Mouse (Mus musculus) CH12.LX (cell line): ENCODE results near the gene Lpar1. TPM values are rescaled to one million over a fixed set of nuclear protein-coding genes. Genes with fewer than 3 reads are reported as not detected.
A peak's percentile ranks its signal among the peaks of the same experiment; 100 is the strongest.

Source experiments
- DNase-seq: peaks from one replicate; pipeline ENCODE4 v3.0.0-alpha.2; 2013; ENCODE audit errors: extremely low read depth
- H3K27ac ChIP-seq: 2 replicates; pipeline ENCODE4 v1.5.1; 2012; ENCODE audit warnings: low read depth, mild to moderate bottlenecking, control low read depth, moderate library complexity; ENCODE audit not compliant: insufficient read depth
- H3K27me3 ChIP-seq: replicated peaks from 2 replicates; pipeline ENCODE3; 2012; ENCODE audit warnings: inconsistent platforms
- H3K36me3 ChIP-seq, 2 experiments: replicated peaks in 1 of 2; 2 replicates each; pipeline versions ENCODE3 to v1.6.1; 2012; ENCODE audit warnings: inconsistent platforms in 1 of 2, low read length in 1 of 2, mild to moderate bottlenecking in 1 of 2, mixed read lengths in 1 of 2, moderate library complexity in 1 of 2; ENCODE audit not compliant: control insufficient read depth in 1 of 2, insufficient read depth in 1 of 2
- H3K4me1 ChIP-seq, 2 experiments: 2 replicates each; pipeline ENCODE4 v1.6.1; 2012; ENCODE audit warnings: inconsistent platforms in 1 of 2, moderate library complexity in 1 of 2; ENCODE audit not compliant: insufficient read depth in 2 of 2, control insufficient read depth in 1 of 2
- H3K4me2 ChIP-seq: 2 replicates; pipeline ENCODE4 v1.6.1; 2012; ENCODE audit warnings: low read depth, mild to moderate bottlenecking, control low read depth; ENCODE audit not compliant: poor library complexity, insufficient read depth, severe bottlenecking
- H3K4me3 ChIP-seq, 3 experiments: fragments of 150-350 bp in 1 of 3; sonication (generic) in 1 of 3; replicated peaks in 1 of 3; 2 replicates each; pipeline versions ENCODE3 to v1.5.1; 2011 to 2012; ENCODE audit warnings: low read depth in 2 of 3, low read length in 2 of 3, mild to moderate bottlenecking in 2 of 3, moderate library complexity in 2 of 3, control low read depth in 1 of 3, improper control_type of control experiment in 1 of 3, inconsistent platforms in 1 of 3, mixed read lengths in 1 of 3; ENCODE audit not compliant: poor library complexity in 1 of 3
- H3K79me2 ChIP-seq: replicated peaks from 2 replicates; pipeline ENCODE4 v1.6.1; 2012; ENCODE audit warnings: mild to moderate bottlenecking, moderate library complexity; ENCODE audit not compliant: control insufficient read depth, poor library complexity, insufficient read depth, severe bottlenecking; ENCODE audit errors: extremely low read depth
- H3K9ac ChIP-seq: 2 replicates; pipeline ENCODE4 v1.6.1; 2012; ENCODE audit warnings: low read depth, mild to moderate bottlenecking, control low read depth, moderate library complexity; ENCODE audit not compliant: insufficient read depth
- H3K9me3 ChIP-seq: replicated peaks from 2 replicates; pipeline ENCODE3; 2012; ENCODE audit warnings: low read length, inconsistent platforms, mixed read lengths
- BHLHE40 ChIP-seq: IDR thresholded peaks from 2 replicates; pipeline ENCODE4 v1.6.1; 2011; ENCODE audit warnings: mild to moderate bottlenecking, low read depth, low read length, improper control_type of control experiment
- CHD2 ChIP-seq: IDR thresholded peaks from 2 replicates; pipeline ENCODE4 v1.6.1; 2011; ENCODE audit warnings: low read length, improper control_type of control experiment
- CTCF ChIP-seq, 2 experiments: IDR thresholded peaks in 1 of 2; conservative IDR thresholded peaks in 1 of 2; 2 replicates each; pipeline ENCODE4 v1.5.1; 2011 to 2012; ENCODE audit warnings: low read depth in 2 of 2, low read length in 2 of 2, improper control_type of control experiment in 1 of 2, inconsistent platforms in 1 of 2, mild to moderate bottlenecking in 1 of 2, moderate library complexity in 1 of 2
- E2F4 ChIP-seq: IDR thresholded peaks from 2 replicates; pipeline ENCODE4 v1.6.1; 2011; ENCODE audit warnings: low read depth, low read length, improper control_type of control experiment; ENCODE audit not compliant: insufficient replicate concordance
- EP300 ChIP-seq: IDR thresholded peaks from 2 replicates; pipeline ENCODE4 v1.6.1; 2011; ENCODE audit warnings: low read length, improper control_type of control experiment
- GABPA ChIP-seq: IDR thresholded peaks from 2 replicates; pipeline ENCODE4 v1.6.1; 2012; ENCODE audit warnings: low read depth, low read length, improper control_type of control experiment, inconsistent platforms; ENCODE audit not compliant: insufficient replicate concordance
- HCFC1 ChIP-seq: IDR thresholded peaks from 2 replicates; pipeline ENCODE4 v1.6.1; 2012; ENCODE audit warnings: low read depth, mild to moderate bottlenecking, inconsistent platforms, low read length, improper control_type of control experiment
- JUN ChIP-seq: IDR thresholded peaks from 2 replicates; pipeline ENCODE4 v1.6.1; 2011; ENCODE audit warnings: low read depth, mild to moderate bottlenecking, low read length, improper control_type of control experiment, moderate library complexity; ENCODE audit not compliant: insufficient read depth
- JUND ChIP-seq: conservative IDR thresholded peaks from 2 replicates; pipeline ENCODE4 v1.6.1; 2011; ENCODE audit warnings: low read depth, low read length, improper control_type of control experiment
- MAZ ChIP-seq: IDR thresholded peaks from 2 replicates; pipeline ENCODE4 v1.6.1; 2012; ENCODE audit warnings: low read depth, mild to moderate bottlenecking, inconsistent platforms, low read length, improper control_type of control experiment, moderate library complexity
- MXI1 ChIP-seq: IDR thresholded peaks from 2 replicates; pipeline ENCODE4 v1.6.1; 2011; ENCODE audit warnings: mild to moderate bottlenecking, low read depth, low read length, improper control_type of control experiment
- MYC ChIP-seq: IDR thresholded peaks from 2 replicates; pipeline ENCODE4 v1.6.1; 2011; ENCODE audit warnings: low read depth, mild to moderate bottlenecking, improper control_type of control experiment, low read length
- PAX5 ChIP-seq: IDR thresholded peaks from 2 replicates; pipeline ENCODE4 v1.6.1; 2012; ENCODE audit warnings: low read length, inconsistent platforms, mixed read lengths
- POLR2A ChIP-seq: IDR thresholded peaks from 2 replicates; pipeline ENCODE4 v1.6.1; 2011; ENCODE audit warnings: low read depth, mild to moderate bottlenecking, improper control_type of control experiment, low read length
- RAD21 ChIP-seq: IDR thresholded peaks from 2 replicates; pipeline ENCODE4 v1.6.1; 2011; ENCODE audit warnings: low read depth, mild to moderate bottlenecking, low read length, improper control_type of control experiment, moderate library complexity
- SIN3A ChIP-seq: IDR thresholded peaks from 2 replicates; pipeline ENCODE4 v1.6.1; 2012; ENCODE audit warnings: low read length, improper control_type of control experiment, inconsistent platforms
- SMC3 ChIP-seq: IDR thresholded peaks from 2 replicates; pipeline ENCODE4 v1.6.1; 2011; ENCODE audit warnings: low read depth, low read length, improper control_type of control experiment
- TBP ChIP-seq: conservative IDR thresholded peaks from 2 replicates; pipeline ENCODE4 v1.6.1; 2011; ENCODE audit warnings: low read depth, low read length, improper control_type of control experiment
- USF2 ChIP-seq: conservative IDR thresholded peaks from 2 replicates; pipeline ENCODE4 v1.6.1; 2011; ENCODE audit warnings: low read depth, low read length, improper control_type of control experiment
- ZC3H11A ChIP-seq: IDR thresholded peaks from 2 replicates; pipeline ENCODE4 v1.6.1; 2012; ENCODE audit warnings: low read depth, mild to moderate bottlenecking, inconsistent platforms, low read length, improper control_type of control experiment
- ZMIZ1 ChIP-seq: IDR thresholded peaks from 2 replicates; pipeline ENCODE4 v1.6.1; 2012; ENCODE audit warnings: low read depth, mild to moderate bottlenecking, inconsistent platforms, low read length, improper control_type of control experiment
- ZNF384 ChIP-seq: IDR thresholded peaks from 2 replicates; pipeline ENCODE4 v1.6.1; 2012; ENCODE audit warnings: low read depth, low read length, improper control_type of control experiment, inconsistent platforms
- dilution Hi-C: fragments of 300-500 bp; cut with MboI; formaldehyde crosslinking; loops from 2 replicates; pipeline ENCODE4 v1.14.3; 2020; ENCODE audit warnings: low sequenced_read_pairs; ENCODE audit not compliant: extremely low pct_unique_long_range_greater_than_20kb, extremely low pct_ligation_motif_present
- in situ Hi-C: fragments of 300-500 bp; cut with MboI; formaldehyde crosslinking; loops from 3 replicates; pipeline ENCODE4 v1.14.3; 2019; ENCODE audit warnings: low sequenced_read_pairs, low pct_ligation_motif_present, low pct_unique_long_range_greater_than_20kb, mixed read lengths
- polyA plus RNA-seq: library from polyadenylated mRNA; unstranded; fragments of >175 nt; gene quantifications from 2 replicates; pipeline ENCODE4 v1.2.1, GENCODE M21; 2012; ENCODE audit warnings: low read depth; ENCODE audit not compliant: insufficient read length
- total RNA-seq, 2 experiments: library from RNA; depleted of rRNA; stranded (reverse); fragments of 300-350 nt in 1 of 2; fragments of >200 nt in 1 of 2; gene quantifications; 2 replicates each; pipeline ENCODE4 v1.2.3; 2012 to 2014

Gene Lpar1
- total and polyA plus RNA-seq, 3 experiments, result 0.04 TPM; not detected in 2

DNA sequence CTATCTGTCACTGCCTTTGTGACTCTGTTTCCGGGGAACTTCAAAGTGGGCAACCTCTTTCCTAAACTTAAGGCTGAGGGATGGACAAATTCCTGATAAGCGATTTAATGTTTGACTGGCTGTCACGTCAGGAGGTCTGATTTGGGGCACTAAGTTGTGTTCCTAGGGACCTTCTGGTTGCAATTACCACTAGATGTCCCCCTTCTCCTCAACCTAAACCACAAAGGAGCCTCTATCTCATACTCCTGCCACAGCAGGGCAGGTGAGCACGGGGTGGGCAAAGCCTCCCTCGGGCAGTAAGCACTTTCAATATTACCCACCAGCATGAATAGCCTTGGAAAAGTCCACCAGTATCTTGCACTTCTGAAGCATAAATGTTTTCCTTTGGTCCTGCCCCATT, 134.5 kb downstream of the Lpar1 start (continued):
- TF ChIP-seq SMC3 (peak; percentile 60), PAX5 (no peak), RAD21 (peak; percentile 60), USF2 (no peak), E2F4 (no peak), ZC3H11A (0 out of 2 replicates have a peak, but pooled peaks have one; percentile 4), MYC (no peak)

DNA sequence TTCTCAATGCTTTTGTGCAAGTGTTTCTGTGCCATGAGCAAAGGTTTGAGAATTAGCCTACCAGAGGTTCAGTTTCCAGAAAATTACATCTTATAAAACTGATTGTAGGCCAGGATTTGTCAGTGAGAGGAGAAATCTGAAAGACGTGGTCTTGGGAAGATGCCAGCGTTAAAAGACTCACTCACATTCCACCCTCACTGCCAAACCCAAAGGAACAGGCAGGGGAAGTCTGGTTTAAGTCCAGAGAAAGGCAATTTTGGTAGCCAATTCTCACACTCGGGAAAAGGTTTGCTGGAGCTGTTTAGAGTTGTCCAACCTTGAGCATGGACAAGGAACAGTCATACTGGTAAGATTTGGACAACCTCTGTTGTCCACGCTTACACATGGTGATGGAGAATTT, 136.4 kb downstream of the Lpar1 start:
- no peak for TF ChIP-seq JUN
- no peak for TF ChIP-seq PAX5
- no peak for TF ChIP-seq MXI1
- TF ChIP-seq E2F4, result no peak
- no peak for TF ChIP-seq CTCF (conservative IDR thresholded peaks at IDR 0.05 in 1 of 2, IDR thresholded peaks at IDR 0.05 in 1 of 2; ENCODE audit: low read depth in 2 of 2, low read length in 2 of 2)
- no peak for TF ChIP-seq GABPA
- TF ChIP-seq BHLHE40, result no peak
- no peak for TF ChIP-seq TBP
- no peak for TF ChIP-seq MAZ
- no peak for TF ChIP-seq CHD2
- no peak for TF ChIP-seq ZNF384
- TF ChIP-seq JUND, result no peak
- TF ChIP-seq USF2, result no peak
- TF ChIP-seq EP300, result no peak
- TF ChIP-seq POLR2A, result no peak
- no peak for TF ChIP-seq SIN3A
- no peak for TF ChIP-seq ZMIZ1
- dilution Hi-C loops (no loop called here), in situ Hi-C loops (no loop called here)
- H3K9ac ChIP-seq, result no peak overlapping the region
- H3K79me2 ChIP-seq, result no peaks in the 10 kb centered on the region
- no peak for DNase-seq
- H3K27ac ChIP-seq, result no peak overlapping the region
- H3K4me2 ChIP-seq, result no peak overlapping the region
- H3K9me3 ChIP-seq, result peaks cover 5% of the 10 kb centered on the region
- H3K36me3 ChIP-seq, result no peaks in the 10 kb centered on the region
- no peaks in the 10 kb centered on the region for H3K27me3 ChIP-seq
- H3K4me3 ChIP-seq, result no peak overlapping the region
- H3K4me1 ChIP-seq, result no peaks in the 10 kb centered on the region

DNA sequence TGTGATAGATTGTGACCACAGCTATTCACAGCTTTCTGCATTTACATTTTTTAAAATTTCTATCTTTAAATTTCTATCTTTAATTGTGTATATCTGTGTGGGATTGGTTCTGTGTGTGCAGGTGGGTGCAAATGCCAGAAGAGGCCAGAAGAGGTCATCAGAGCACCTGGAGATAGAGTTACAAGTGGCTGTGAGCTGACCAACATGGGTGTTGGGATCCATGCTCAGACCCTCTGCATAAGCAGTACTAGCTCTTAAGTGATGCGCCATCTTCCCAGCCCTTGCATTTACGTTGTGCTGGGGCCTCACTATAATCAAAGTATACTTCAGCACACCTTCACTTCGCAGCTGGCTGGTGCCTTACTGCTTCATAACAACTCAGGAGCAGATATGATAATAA, 138.2 kb downstream of the Lpar1 start:
- Histone ChIP-seq H3K36me3 (no peaks in the 10 kb centered on the region), H3K4me2 (no peak overlapping the region), H3K4me1 (no peaks in the 10 kb centered on the region), H3K27ac (no peak overlapping the region), H3K4me3 (no peak overlapping the region), H3K27me3 (no peaks in the 10 kb centered on the region), H3K9ac (no peak overlapping the region), H3K79me2 (no peaks in the 10 kb centered on the region), H3K9me3 (no peaks in the 10 kb centered on the region)
- in situ Hi-C loops, result no loop called here
- DNase-seq, result no peak
- dilution Hi-C loops, result no loop called here
- TF ChIP-seq CTCF (conservative IDR thresholded peaks at IDR 0.05 in 1 of 2, IDR thresholded peaks at IDR 0.05 in 1 of 2; ENCODE audit: low read depth in 2 of 2, low read length in 2 of 2), result peak in 1 of 2 experiments; percentile 45; a peak in 2 of 4 replicates
- TF ChIP-seq RAD21, result peak; percentile 42
- no peak for TF ChIP-seq HCFC1
- peak; percentile 23 for TF ChIP-seq SMC3
